Mouse (Mus musculus) midbrain, embryonic 13.5 days (tissue): ENCODE measurements around the gene Eno3. TPM values are rescaled to one million over a fixed set of nuclear protein-coding genes. Genes with fewer than 3 reads are reported as not detected.

Experiments
- microRNA-seq: library from miRNA; unstranded; fragments of <30 nt; microRNA quantifications from one replicate; pipeline ENCODE4, GENCODE M21; 2016
- polyA plus RNA-seq: library from polyadenylated mRNA; unstranded; fragments of >200 nt; fragmentation: Nextera tagmentation; extraction: Ambion mirVana; gene quantifications from 2 replicates; pipeline ENCODE4 v1.2.1, GENCODE M21; 2015

Gene Eno3
- polyA plus RNA-seq, 1 experiment from 2014 or later: 9.5 TPM

Small RNA genes lying within 50 kb of the gene (microRNA-seq; reads per million reads assigned to microRNA genes)
- gene Mir6925: not detected

Other genes with a start within 250 kb of the Eno3 start
- gene Pelp1, start 247.2 kb upstream of the Eno3 start, polyA plus RNA-seq: 33.9 and 34.1 TPM in 2 replicates
- gene Arrb2, start 224.6 kb upstream of the Eno3 start, polyA plus RNA-seq: 44.8 and 45.5 TPM in 2 replicates
- 41.9 and 43.6 TPM in 2 replicates for gene Med11, start 205.3 kb upstream of the Eno3 start, polyA plus RNA-seq
- gene Zmynd15, start 197.8 kb upstream of the Eno3 start, polyA plus RNA-seq: 0.40 and 0.44 TPM in 2 replicates
- gene Cxcl16, start 197.2 kb upstream of the Eno3 start, polyA plus RNA-seq: 1.4 and 1.6 TPM in 2 replicates
- gene Tm4sf5, start 152.0 kb upstream of the Eno3 start, polyA plus RNA-seq: 0.54 and 1.2 TPM in 2 replicates
- gene Vmo1, start 142.6 kb upstream of the Eno3 start, polyA plus RNA-seq: not detected in 2 replicates
- gene Gltpd2, start 138.0 kb upstream of the Eno3 start, polyA plus RNA-seq: 0.35 and 0.42 TPM in 2 replicates
- 827 and 844 TPM in 2 replicates for gene Psmb6, start 131.8 kb upstream of the Eno3 start, polyA plus RNA-seq
- not detected in 2 replicates for gene Gm40193, start 124.3 kb upstream of the Eno3 start, polyA plus RNA-seq
- gene Pld2, start 117.1 kb upstream of the Eno3 start, polyA plus RNA-seq: 5.2 and 6.5 TPM in 2 replicates
- gene Mink1, start 94.3 kb upstream of the Eno3 start, polyA plus RNA-seq: 10.7 and 14.2 TPM in 2 replicates
- not detected in 2 replicates for gene 4930544D05Rik, start 41.4 kb upstream of the Eno3 start, polyA plus RNA-seq
- not detected in 2 replicates for gene Chrne, start 38.0 kb upstream of the Eno3 start, polyA plus RNA-seq
- 0.17 and 0.26 TPM in 2 replicates for gene Gp1ba, start 18.1 kb upstream of the Eno3 start, polyA plus RNA-seq
- gene Rnf167, start 10.0 kb upstream of the Eno3 start, polyA plus RNA-seq: 111 and 113 TPM in 2 replicates
- 169 and 170 TPM in 2 replicates for gene Slc25a11, start 9.7 kb upstream of the Eno3 start, polyA plus RNA-seq
- gene Pfn1, start 2.6 kb upstream of the Eno3 start, polyA plus RNA-seq: 785 and 825 TPM in 2 replicates
- gene Spag7, start 12.2 kb downstream of the Eno3 start, polyA plus RNA-seq: 180 and 181 TPM in 2 replicates
- 15.3 and 16.4 TPM in 2 replicates for gene Camta2, start 30.9 kb downstream of the Eno3 start, polyA plus RNA-seq
- gene Inca1, start 43.0 kb downstream of the Eno3 start, polyA plus RNA-seq: 0.94 and 1.8 TPM in 2 replicates
- gene Kif1c, start 43.3 kb downstream of the Eno3 start, polyA plus RNA-seq: 1.4 and 2.1 TPM in 2 replicates
- 13.2 and 15.1 TPM in 2 replicates for gene Zfp3, start 107.0 kb downstream of the Eno3 start, polyA plus RNA-seq
- gene Scimp, start 155.4 kb downstream of the Eno3 start, polyA plus RNA-seq: 0.19 TPM in 1 of 2 replicates, not detected in the other
- gene Rabep1, start 187.6 kb downstream of the Eno3 start, polyA plus RNA-seq: 74.0 and 77.2 TPM in 2 replicates